Mouse (Mus musculus) brain, embryonic 14.5 days (tissue): ENCODE data around the gene Trim80.

Experiments
- CTCF ChIP-seq: fragments of 200-500 bp; IDR thresholded peaks from 2 replicates; pipeline ENCODE4 v1.5.1; 2012; ENCODE audit warnings: inconsistent platforms, mild to moderate bottlenecking, moderate library complexity, borderline replicate concordance; ENCODE audit not compliant: insufficient read depth, insufficient read length; ENCODE audit errors: extremely low read depth
- POLR2A ChIP-seq: fragments of 200-500 bp; IDR thresholded peaks from 2 replicates; pipeline ENCODE4 v1.6.1; 2012; ENCODE audit warnings: mild to moderate bottlenecking, inconsistent platforms, borderline replicate concordance; ENCODE audit not compliant: poor library complexity, insufficient read depth, insufficient read length, severe bottlenecking; ENCODE audit errors: extremely low read depth

- TF ChIP-seq CTCF (no peak), POLR2A (no peak)
Observed at GRCm38 (mm10) chr11:115400630-115401391, 39.5 kb upstream of the Trim80 start.
